Mouse (Mus musculus) spleen, adult 2 months (tissue): Measurements from ENCODE around the gene Mroh9. TPM values are rescaled to one million over a fixed set of nuclear protein-coding genes. Genes with fewer than 3 reads are reported as not detected.

ENCODE experiments used
- DNase-seq, 2 experiments: peaks; one replicate each; pipeline versions ENCODE4 v3.0.0 to v3.0.0-alpha.2; 2012 to 2021; ENCODE audit warnings: low spot score in 2 of 2, low read depth in 1 of 2
- H3K27ac ChIP-seq: fragments of 200-500 bp; 2 replicates; pipeline ENCODE4 v1.5.1; 2012; ENCODE audit warnings: low read length, inconsistent platforms; ENCODE audit not compliant: insufficient read depth
- H3K27me3 ChIP-seq: fragments of 200-500 bp; 2 replicates; pipeline ENCODE4 v1.6.1; 2012; ENCODE audit warnings: mild to moderate bottlenecking, moderate library complexity, low read length, inconsistent platforms; ENCODE audit not compliant: control insufficient read depth, insufficient read depth
- H3K36me3 ChIP-seq: fragments of 200-500 bp; 2 replicates; pipeline ENCODE4 v1.6.1; 2012; ENCODE audit warnings: mild to moderate bottlenecking, low read length, inconsistent platforms; ENCODE audit not compliant: control insufficient read depth, insufficient read depth
- H3K4me1 ChIP-seq: fragments of 200-500 bp; 2 replicates; pipeline ENCODE4 v1.6.1; 2011; ENCODE audit warnings: inconsistent platforms; ENCODE audit not compliant: control insufficient read depth, insufficient read depth, insufficient read length
- H3K4me3 ChIP-seq: fragments of 200-500 bp; 2 replicates; pipeline ENCODE4 v1.5.1; 2011; ENCODE audit warnings: mild to moderate bottlenecking, inconsistent platforms; ENCODE audit not compliant: insufficient read depth, insufficient read length; ENCODE audit errors: extremely low read depth
- CTCF ChIP-seq: fragments of 200-500 bp; IDR thresholded peaks from 2 replicates; pipeline ENCODE4 v1.5.1; 2011; ENCODE audit warnings: mild to moderate bottlenecking, inconsistent platforms; ENCODE audit not compliant: insufficient read depth, insufficient read length, insufficient replicate concordance; ENCODE audit errors: extremely low read depth
- POLR2A ChIP-seq: fragments of 200-500 bp; IDR thresholded peaks from 2 replicates; pipeline ENCODE4 v1.6.1; 2011; ENCODE audit warnings: low read depth, low read length, inconsistent platforms
- WGBS: fragments of 180-500 bp; shearing (Covaris S2); methylation state at CpG from one replicate; pipeline ENCODE4 v1.1.7; 2018; 5-methylcytosine and 5-hydroxymethylcytosine counted together
- polyA plus RNA-seq: library from polyadenylated mRNA; depleted of rRNA; stranded (reverse); fragments of >200 nt; gene quantifications from 2 replicates; pipeline ENCODE4 v1.2.3, GENCODE M21; 2012

Gene Mroh9
- polyA plus RNA-seq, 1 experiment = not detected

- Histone ChIP-seq H3K4me3 (no peak overlapping the region), H3K27ac (no peak overlapping the region), H3K4me1 (no peaks in the 10 kb centered on the region), H3K36me3 (no peaks in the 10 kb centered on the region), H3K27me3 (no peaks in the 10 kb centered on the region)
- no peak for TF ChIP-seq CTCF
- DNase-seq = no peak
These were observed 62.4 kb downstream of the Mroh9 start for GRCm38 (mm10) chr1:163023075-163023474.

- Histone ChIP-seq H3K4me1 (no peaks in the 10 kb centered on the region), H3K4me3 (no peak overlapping the region), H3K27ac (no peak overlapping the region), H3K36me3 (no peaks in the 10 kb centered on the region), H3K27me3 (no peaks in the 10 kb centered on the region)
- no peak for DNase-seq
- 76% methylated on average over 3 of the region's 3 CpGs for WGBS
- TF ChIP-seq POLR2A (no peak), CTCF (no peak)
These were observed 76.2 kb downstream of the Mroh9 start for GRCm38 (mm10) chr1:163009220-163009619.

- Histone ChIP-seq H3K4me1 (no peaks in the 10 kb centered on the region), H3K36me3 (no peaks in the 10 kb centered on the region), H3K27ac (no peak overlapping the region), H3K4me3 (no peak overlapping the region), H3K27me3 (no peaks in the 10 kb centered on the region)
- TF ChIP-seq POLR2A (no peak), CTCF (no peak)
- WGBS = 81% methylated on average over 2 of the region's 2 CpGs
- no peak for DNase-seq
These were observed 82.0 kb downstream of the Mroh9 start for GRCm38 (mm10) chr1:163003496-163003895.

GRCm38 (mm10) chr1:163001271-163001829, 84.1 kb downstream of the Mroh9 start:
- no peak for DNase-seq
- Histone ChIP-seq H3K27ac (no peak overlapping the region), H3K36me3 (no peaks in the 10 kb centered on the region), H3K4me1 (no peaks in the 10 kb centered on the region), H3K4me3 (no peak overlapping the region), H3K27me3 (no peaks in the 10 kb centered on the region)
- WGBS = 79% methylated on average over 4 of the region's 4 CpGs
- TF ChIP-seq POLR2A (no peak), CTCF (no peak)

- no peaks in the 10 kb centered on the region for H3K27me3 ChIP-seq
- no peaks in the 10 kb centered on the region for H3K36me3 ChIP-seq
- no peaks in the 10 kb centered on the region for H3K4me1 ChIP-seq
- TF ChIP-seq POLR2A (no peak), CTCF (no peak)
- H3K27ac ChIP-seq = no peak overlapping the region
- WGBS = 91% methylated on average over 3 of the region's 3 CpGs
- H3K4me3 ChIP-seq = no peak overlapping the region
- DNase-seq = no peak
These were observed 97.9 kb downstream of the Mroh9 start for GRCm38 (mm10) chr1:162987546-162987945.

GRCm38 (mm10) chr1:162986777-162987176, 98.7 kb downstream of the Mroh9 start:
- H3K4me1 ChIP-seq = no peaks in the 10 kb centered on the region
- H3K27ac ChIP-seq = no peak overlapping the region
- TF ChIP-seq POLR2A (no peak), CTCF (no peak)
- no peak overlapping the region for H3K4me3 ChIP-seq
- WGBS = 87% methylated on average over 1 of the region's 1 CpGs
- no peak for DNase-seq
- no peaks in the 10 kb centered on the region for H3K27me3 ChIP-seq
- H3K36me3 ChIP-seq = no peaks in the 10 kb centered on the region

- Histone ChIP-seq H3K4me3 (no peak overlapping the region), H3K27ac (no peak overlapping the region), H3K27me3 (no peaks in the 10 kb centered on the region), H3K36me3 (no peaks in the 10 kb centered on the region), H3K4me1 (no peaks in the 10 kb centered on the region)
- TF ChIP-seq POLR2A (no peak), CTCF (no peak)
- 82% methylated on average over 2 of the region's 2 CpGs for WGBS
- DNase-seq = no peak
These were observed 99.2 kb downstream of the Mroh9 start for GRCm38 (mm10) chr1:162986121-162986748.
